Mouse (Mus musculus) liver, postnatal 0 days (tissue): ENCODE data around the gene Zfp3. TPM values are rescaled to one million over a fixed set of nuclear protein-coding genes. Genes with fewer than 3 reads are reported as not detected.

ENCODE experiments used
- ATAC-seq: fragments of 200-750 bp; cut with Nextera tagmentation; 2 replicates; pipeline ENCODE4 v1.8.0; 2017; ENCODE audit warnings: mild to moderate bottlenecking, moderate library complexity
- DNase-seq: peaks from one replicate; pipeline ENCODE4 v3.0.0-alpha.2; 2016
- H3K27ac ChIP-seq: fragments of 300-500 bp; sonication (generic); 2 replicates; pipeline ENCODE4 v1.5.1; 2014; ENCODE audit warnings: antibody characterized with exemption, moderate library complexity, mild to moderate bottlenecking, low read depth
- H3K27me3 ChIP-seq: fragments of 300-500 bp; sonication (generic); 2 replicates; pipeline ENCODE4 v1.6.1; 2014; ENCODE audit warnings: low read length, control low read depth, mixed read lengths; ENCODE audit not compliant: insufficient read depth
- H3K36me3 ChIP-seq: fragments of 300-500 bp; sonication (generic); replicated peaks from 2 replicates; pipeline ENCODE4 v1.6.1; 2014; ENCODE audit warnings: mild to moderate bottlenecking, control low read depth, low read length, moderate library complexity, mixed read lengths; ENCODE audit not compliant: insufficient read depth
- H3K4me1 ChIP-seq: fragments of 300-500 bp; sonication (generic); 2 replicates; pipeline ENCODE4 v1.6.1; 2014; ENCODE audit warnings: antibody characterized with exemption, mild to moderate bottlenecking, control low read depth; ENCODE audit not compliant: insufficient read depth
- H3K4me2 ChIP-seq: fragments of 300-500 bp; sonication (generic); 2 replicates; pipeline ENCODE4 v1.6.1; 2014; ENCODE audit warnings: low read depth, mild to moderate bottlenecking, low read length, moderate library complexity, mixed read lengths
- H3K4me3 ChIP-seq: fragments of 300-500 bp; sonication (generic); 2 replicates; pipeline ENCODE4 v1.5.1; 2014; ENCODE audit warnings: low read depth, low read length
- H3K9ac ChIP-seq: fragments of 300-500 bp; sonication (generic); replicated peaks from 2 replicates; pipeline ENCODE4 v1.6.1; 2014; ENCODE audit warnings: mild to moderate bottlenecking, moderate library complexity
- H3K9me3 ChIP-seq: fragments of 300-500 bp; sonication (generic); 2 replicates; pipeline ENCODE4 v1.6.1; 2016; ENCODE audit warnings: mild to moderate bottlenecking, control low read depth, low read length, mixed read lengths
- CTCF ChIP-seq: sonication (generic); IDR thresholded peaks from 2 replicates; pipeline ENCODE4 v1.5.1; 2016; ENCODE audit warnings: antibody characterized with exemption, low read depth
- EP300 ChIP-seq: IDR thresholded peaks from 2 replicates; pipeline ENCODE4 v1.6.1; 2016; ENCODE audit warnings: antibody characterized with exemption, low read depth, mild to moderate bottlenecking
- WGBS: fragments of 180-500 bp; shearing (Covaris S2); extraction: QIAGEN DNeasy Blood & Tissue Kit; methylation state at CpG from one replicate; pipeline ENCODE4 v1.1.7; 2014; ENCODE audit not compliant: insufficient replicate concordance; 5-methylcytosine and 5-hydroxymethylcytosine counted together
- polyA plus RNA-seq: library from polyadenylated mRNA; unstranded; fragments of >200 nt; fragmentation: Nextera tagmentation; extraction: Ambion mirVana; gene quantifications from 2 replicates; pipeline ENCODE4 v1.2.1, GENCODE M21; 2015

Zfp3 gene
- polyA plus RNA-seq, 1 experiment from 2014 or later = 1.9 TPM

GRCm38 (mm10) chr11:70726585-70726984, 37.4 kb upstream of the Zfp3 start:
- no peaks in the 10 kb centered on the region for H3K27me3 ChIP-seq
- TF ChIP-seq EP300 = no peak
- no peak for TF ChIP-seq CTCF
- peaks cover 46% of the 10 kb centered on the region for H3K36me3 ChIP-seq
- H3K27ac ChIP-seq = no peak overlapping the region
- H3K9me3 ChIP-seq = no peaks in the 10 kb centered on the region
- ATAC-seq (no peak), DNase-seq (no peak)
- H3K9ac ChIP-seq = no peak overlapping the region
- peaks cover 5% of the 10 kb centered on the region; the same call in 1 of the 2 replicates for H3K4me1 ChIP-seq
- no peak overlapping the region for H3K4me3 ChIP-seq
- no peak overlapping the region for H3K4me2 ChIP-seq
- WGBS = 70% methylated on average over 2 of the region's 2 CpGs

GRCm38 (mm10) chr11:70727385-70727784, 36.6 kb upstream of the Zfp3 start:
- DNase-seq (no peak), ATAC-seq (no peak)
- Histone ChIP-seq H3K4me1 (peaks cover 7% of the 10 kb centered on the region; the same call in 1 of the 2 replicates), H3K27ac (no peak overlapping the region), H3K9ac (no peak overlapping the region), H3K27me3 (no peaks in the 10 kb centered on the region), H3K4me2 (no peak overlapping the region), H3K4me3 (no peak overlapping the region), H3K36me3 (peaks cover 41% of the 10 kb centered on the region), H3K9me3 (no peaks in the 10 kb centered on the region)
- 49% methylated on average over 5 of the region's 5 CpGs for WGBS
- TF ChIP-seq CTCF (no peak), EP300 (no peak)

- H3K4me3 ChIP-seq = no peak overlapping the region
- DNase-seq = peak; percentile 57
- H3K4me2 ChIP-seq = peak overlapping the region; percentile 32; the same call in 1 of the 2 replicates
- no peaks in the 10 kb centered on the region for H3K9me3 ChIP-seq
- peak; percentile 91 for ATAC-seq
- peaks cover 26% of the 10 kb centered on the region for H3K36me3 ChIP-seq
- no peak overlapping the region for H3K9ac ChIP-seq
- H3K27me3 ChIP-seq = no peaks in the 10 kb centered on the region
- TF ChIP-seq EP300 (peak; percentile 54), CTCF (no peak)
- peak overlapping the region; percentile 86 for H3K27ac ChIP-seq
- 42% methylated on average over 9 of the region's 9 CpGs for WGBS
- peaks cover 7% of the 10 kb centered on the region; the same call in 1 of the 2 replicates for H3K4me1 ChIP-seq
Measured at GRCm38 (mm10) chr11:70730427-70731038, 33.5 kb upstream of the Zfp3 start.

GRCm38 (mm10) chr11:70731178-70731577, 32.8 kb upstream of the Zfp3 start:
- Histone ChIP-seq H3K36me3 (peaks cover 20% of the 10 kb centered on the region), H3K9ac (0 out of 2 replicates have a peak overlapping the region, but pooled peaks have one; percentile 38), H3K9me3 (no peaks in the 10 kb centered on the region), H3K27me3 (no peaks in the 10 kb centered on the region), H3K4me1 (peaks cover 7% of the 10 kb centered on the region; the same call in 1 of the 2 replicates), H3K27ac (peak overlapping the region; percentile 86), H3K4me2 (peak overlapping the region; percentile 32; the same call in 1 of the 2 replicates), H3K4me3 (no peak overlapping the region)
- no peak for TF ChIP-seq EP300
- no peak for TF ChIP-seq CTCF
- WGBS = 60% methylated on average over 5 of the region's 5 CpGs
- ATAC-seq (no peak), DNase-seq (no peak)

- no peak overlapping the region for H3K27ac ChIP-seq
- no peak overlapping the region for H3K4me3 ChIP-seq
- H3K4me1 ChIP-seq = peaks cover 7% of the 10 kb centered on the region; the same call in 1 of the 2 replicates
- TF ChIP-seq EP300 (no peak), CTCF (no peak)
- 52% methylated on average over 5 of the region's 5 CpGs for WGBS
- H3K9ac ChIP-seq = no peak overlapping the region
- DNase-seq (no peak), ATAC-seq (no peak)
- no peaks in the 10 kb centered on the region for H3K27me3 ChIP-seq
- no peak overlapping the region for H3K4me2 ChIP-seq
- peaks cover 4% of the 10 kb centered on the region for H3K36me3 ChIP-seq
- H3K9me3 ChIP-seq = no peaks in the 10 kb centered on the region
Measured at GRCm38 (mm10) chr11:70733256-70733655, 30.8 kb upstream of the Zfp3 start.

GRCm38 (mm10) chr11:70737749-70738148, 26.3 kb upstream of the Zfp3 start:
- Histone ChIP-seq H3K9ac (no peak overlapping the region), H3K36me3 (no peaks in the 10 kb centered on the region), H3K27me3 (no peaks in the 10 kb centered on the region), H3K4me2 (no peak overlapping the region), H3K4me3 (no peak overlapping the region), H3K4me1 (peaks cover 10% of the 10 kb centered on the region), H3K27ac (0 out of 2 replicates have a peak overlapping the region, but pooled peaks have one; percentile 3), H3K9me3 (no peaks in the 10 kb centered on the region)
- no peak for TF ChIP-seq EP300
- TF ChIP-seq CTCF = no peak
- ATAC-seq (no peak), DNase-seq (no peak)
- 15% methylated on average over 5 of the region's 5 CpGs for WGBS
